Mouse (Mus musculus) megakaryocyte-erythroid progenitor cell, adult 5 weeks (primary cell): ENCODE measurements around the gene Baiap2l2. TPM values are rescaled to one million over a fixed set of nuclear protein-coding genes. Genes with fewer than 3 reads are reported as not detected.

ENCODE experiments used
- polyA plus RNA-seq: library from polyadenylated mRNA; stranded (reverse); fragments of >175 nt; gene quantifications from 2 replicates; pipeline ENCODE4 v1.2.3, GENCODE M21; 2012

Baiap2l2 gene
- 1.5 TPM in 2 replicates for polyA plus RNA-seq

DNA sequence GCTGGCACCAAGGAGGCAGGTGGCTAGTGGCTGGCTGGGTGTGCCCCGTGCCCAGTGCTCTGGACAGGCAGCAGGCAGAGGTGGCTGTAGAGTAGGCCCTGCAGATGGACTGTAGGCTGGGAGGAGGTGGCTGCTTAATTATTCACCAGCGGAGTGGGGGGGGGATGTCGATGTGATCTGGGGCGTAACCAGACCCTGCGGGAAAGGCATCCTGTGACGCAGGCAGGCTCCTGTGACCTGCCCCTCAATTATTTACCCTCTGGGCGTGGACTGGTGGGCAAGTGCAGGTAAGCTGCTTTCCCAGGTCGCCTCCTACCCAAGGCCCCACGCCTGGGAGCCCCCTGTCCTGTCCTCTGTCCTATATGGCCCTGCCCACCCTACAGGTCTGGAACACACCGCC, at the start of gene Baiap2l2:
TSS of gene Baiap2l2 (minus strand) at position 139 of the 400 bp plus-strand sequence.

GRCm38 (mm10) chr15:79328058-79328938, 43.0 kb upstream of the Baiap2l2 start, which contains the start of gene Pla2g6:
Pla2g6 (minus strand) TSS chr15:79328390.

DNA sequence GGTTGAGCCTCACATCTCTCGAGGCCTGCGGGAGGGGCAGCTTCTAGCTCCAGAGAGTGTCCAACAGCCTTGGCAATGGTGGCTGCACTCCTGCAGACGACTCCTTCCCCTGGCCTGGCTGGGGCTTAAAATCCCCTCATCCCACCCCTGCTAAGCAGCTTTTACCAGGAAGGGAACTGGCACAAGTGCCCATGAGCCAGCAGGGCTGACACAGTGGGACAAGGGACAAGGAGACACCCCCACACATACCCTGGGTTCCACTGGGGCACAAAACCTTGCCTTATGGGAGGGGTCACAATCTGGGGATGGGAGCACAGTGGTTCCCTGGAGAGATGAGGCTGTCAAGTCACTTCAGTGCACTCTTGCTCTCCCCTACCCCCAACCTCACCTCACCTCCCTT, 30.7 kb downstream of the Baiap2l2 start, which contains the start of gene Slc16a8:
TSS of gene Slc16a8 (minus strand) at position 101 of the 400 bp plus-strand sequence.

GRCm38 (mm10) chr15:79229058-79229821, 56.1 kb downstream of the Baiap2l2 start, which contains the start of the genes Pick1 and Gm49486:
Pick1 (plus strand) TSS chr15:79229173.
Gm49486 (plus strand) TSS chr15:79229391.

Other genes with a start within 250 kb of the Baiap2l2 start
- gene Galr3, start 243.7 kb downstream of the Baiap2l2 start, polyA plus RNA-seq = 3.5 and 4.6 TPM in 2 replicates
- gene Ankrd54, start 222.6 kb downstream of the Baiap2l2 start, polyA plus RNA-seq = 50.6 and 52.5 TPM in 2 replicates
- gene Eif3l, start 210.4 kb downstream of the Baiap2l2 start, polyA plus RNA-seq = 26.5 TPM in 2 replicates
- 31.7 and 33.5 TPM in 2 replicates for gene Micall1, start 176.6 kb downstream of the Baiap2l2 start, polyA plus RNA-seq
- 229 and 258 TPM in 2 replicates for gene Polr2f, start 144.5 kb downstream of the Baiap2l2 start, polyA plus RNA-seq
- 0.46 and 0.53 TPM in 2 replicates for gene 1700088E04Rik, start 144.3 kb downstream of the Baiap2l2 start, polyA plus RNA-seq
- gene Sox10, start 120.3 kb downstream of the Baiap2l2 start, polyA plus RNA-seq = 0.08 TPM in 1 of 2 replicates, not detected in the other
- gene Pick1, start 56.4 kb downstream of the Baiap2l2 start, polyA plus RNA-seq = 16.8 and 19.5 TPM in 2 replicates
- gene Gm49486, start 56.1 kb downstream of the Baiap2l2 start, polyA plus RNA-seq = 0.03 and 0.22 TPM in 2 replicates
- not detected in 2 replicates for gene Slc16a8, start 30.8 kb downstream of the Baiap2l2 start, polyA plus RNA-seq
- 25.5 and 39.2 TPM in 2 replicates for gene Pla2g6, start 42.9 kb upstream of the Baiap2l2 start, polyA plus RNA-seq
- gene Maff, start 61.1 kb upstream of the Baiap2l2 start, polyA plus RNA-seq = 34.6 and 40.8 TPM in 2 replicates
- gene Tmem184b, start 118.0 kb upstream of the Baiap2l2 start, polyA plus RNA-seq = 62.5 and 64.0 TPM in 2 replicates
- 104 and 129 TPM in 2 replicates for gene Csnk1e, start 170.0 kb upstream of the Baiap2l2 start, polyA plus RNA-seq
- gene Kcnj4, start 219.7 kb upstream of the Baiap2l2 start, polyA plus RNA-seq = not detected in 2 replicates
- 0.09 and 0.10 TPM in 2 replicates for gene Kdelr3, start 230.9 kb upstream of the Baiap2l2 start, polyA plus RNA-seq